Mouse (Mus musculus) CH12.LX (cell line): ENCODE results near the gene Ccdc88c. TPM values are rescaled to one million over a fixed set of nuclear protein-coding genes. Genes with fewer than 3 reads are reported as not detected.

ENCODE experiments used
- DNase-seq: peaks from one replicate; pipeline ENCODE4 v3.0.0-alpha.2; 2013; ENCODE audit errors: extremely low read depth
- H3K27ac ChIP-seq: 2 replicates; pipeline ENCODE4 v1.5.1; 2012; ENCODE audit warnings: low read depth, mild to moderate bottlenecking, control low read depth, moderate library complexity; ENCODE audit not compliant: insufficient read depth
- H3K27me3 ChIP-seq: replicated peaks from 2 replicates; pipeline ENCODE3; 2012; ENCODE audit warnings: inconsistent platforms
- H3K36me3 ChIP-seq, 2 experiments: replicated peaks in 1 of 2; 2 replicates each; pipeline versions ENCODE3 to v1.6.1; 2012; ENCODE audit warnings: inconsistent platforms in 1 of 2, low read length in 1 of 2, mild to moderate bottlenecking in 1 of 2, mixed read lengths in 1 of 2, moderate library complexity in 1 of 2; ENCODE audit not compliant: control insufficient read depth in 1 of 2, insufficient read depth in 1 of 2
- H3K4me1 ChIP-seq, 2 experiments: 2 replicates each; pipeline ENCODE4 v1.6.1; 2012; ENCODE audit warnings: inconsistent platforms in 1 of 2, moderate library complexity in 1 of 2; ENCODE audit not compliant: insufficient read depth in 2 of 2, control insufficient read depth in 1 of 2
- H3K4me2 ChIP-seq: 2 replicates; pipeline ENCODE4 v1.6.1; 2012; ENCODE audit warnings: low read depth, mild to moderate bottlenecking, control low read depth; ENCODE audit not compliant: poor library complexity, insufficient read depth, severe bottlenecking
- H3K4me3 ChIP-seq, 3 experiments: fragments of 150-350 bp in 1 of 3; sonication (generic) in 1 of 3; replicated peaks in 1 of 3; 2 replicates each; pipeline versions ENCODE3 to v1.5.1; 2011 to 2012; ENCODE audit warnings: low read depth in 2 of 3, low read length in 2 of 3, mild to moderate bottlenecking in 2 of 3, moderate library complexity in 2 of 3, control low read depth in 1 of 3, improper control_type of control experiment in 1 of 3, inconsistent platforms in 1 of 3, mixed read lengths in 1 of 3; ENCODE audit not compliant: poor library complexity in 1 of 3
- H3K79me2 ChIP-seq: replicated peaks from 2 replicates; pipeline ENCODE4 v1.6.1; 2012; ENCODE audit warnings: mild to moderate bottlenecking, moderate library complexity; ENCODE audit not compliant: control insufficient read depth, poor library complexity, insufficient read depth, severe bottlenecking; ENCODE audit errors: extremely low read depth
- H3K9ac ChIP-seq: 2 replicates; pipeline ENCODE4 v1.6.1; 2012; ENCODE audit warnings: low read depth, mild to moderate bottlenecking, control low read depth, moderate library complexity; ENCODE audit not compliant: insufficient read depth
- H3K9me3 ChIP-seq: replicated peaks from 2 replicates; pipeline ENCODE3; 2012; ENCODE audit warnings: low read length, inconsistent platforms, mixed read lengths
- CHD2 ChIP-seq: IDR thresholded peaks from 2 replicates; pipeline ENCODE4 v1.6.1; 2011; ENCODE audit warnings: low read length, improper control_type of control experiment
- E2F4 ChIP-seq: IDR thresholded peaks from 2 replicates; pipeline ENCODE4 v1.6.1; 2011; ENCODE audit warnings: low read depth, low read length, improper control_type of control experiment; ENCODE audit not compliant: insufficient replicate concordance
- ELF1 ChIP-seq: IDR thresholded peaks from 2 replicates; pipeline ENCODE4 v1.6.1; 2014; ENCODE audit warnings: low read depth, mild to moderate bottlenecking, inconsistent platforms, low read length, improper control_type of control experiment
- EP300 ChIP-seq: IDR thresholded peaks from 2 replicates; pipeline ENCODE4 v1.6.1; 2011; ENCODE audit warnings: low read length, improper control_type of control experiment
- HCFC1 ChIP-seq: IDR thresholded peaks from 2 replicates; pipeline ENCODE4 v1.6.1; 2012; ENCODE audit warnings: low read depth, mild to moderate bottlenecking, inconsistent platforms, low read length, improper control_type of control experiment
- MAFK ChIP-seq: IDR thresholded peaks from 2 replicates; pipeline ENCODE4 v1.6.1; 2011; ENCODE audit warnings: low read length, improper control_type of control experiment; ENCODE audit not compliant: insufficient replicate concordance
- MYC ChIP-seq: IDR thresholded peaks from 2 replicates; pipeline ENCODE4 v1.6.1; 2011; ENCODE audit warnings: low read depth, mild to moderate bottlenecking, improper control_type of control experiment, low read length
- NELFE ChIP-seq: IDR thresholded peaks from 2 replicates; pipeline ENCODE4 v1.6.1; 2011; ENCODE audit warnings: low read depth, low read length, improper control_type of control experiment
- POLR2AphosphoS2 ChIP-seq: IDR thresholded peaks from 2 replicates; pipeline ENCODE4 v1.6.1; 2011; ENCODE audit warnings: low read depth, low read length, improper control_type of control experiment
- SIN3A ChIP-seq: IDR thresholded peaks from 2 replicates; pipeline ENCODE4 v1.6.1; 2012; ENCODE audit warnings: low read length, improper control_type of control experiment, inconsistent platforms
- ZMIZ1 ChIP-seq: IDR thresholded peaks from 2 replicates; pipeline ENCODE4 v1.6.1; 2012; ENCODE audit warnings: low read depth, mild to moderate bottlenecking, inconsistent platforms, low read length, improper control_type of control experiment
- dilution Hi-C: fragments of 300-500 bp; cut with MboI; formaldehyde crosslinking; loops from 2 replicates; pipeline ENCODE4 v1.14.3; 2020; ENCODE audit warnings: low sequenced_read_pairs; ENCODE audit not compliant: extremely low pct_unique_long_range_greater_than_20kb, extremely low pct_ligation_motif_present
- in situ Hi-C: fragments of 300-500 bp; cut with MboI; formaldehyde crosslinking; loops from 3 replicates; pipeline ENCODE4 v1.14.3; 2019; ENCODE audit warnings: low sequenced_read_pairs, low pct_ligation_motif_present, low pct_unique_long_range_greater_than_20kb, mixed read lengths
- polyA plus RNA-seq: library from polyadenylated mRNA; unstranded; fragments of >175 nt; gene quantifications from 2 replicates; pipeline ENCODE4 v1.2.1, GENCODE M21; 2012; ENCODE audit warnings: low read depth; ENCODE audit not compliant: insufficient read length
- total RNA-seq, 2 experiments: library from RNA; depleted of rRNA; stranded (reverse); fragments of 300-350 nt in 1 of 2; fragments of >200 nt in 1 of 2; gene quantifications; 2 replicates each; pipeline ENCODE4 v1.2.3; 2012 to 2014

The Ccdc88c gene
- total and polyA plus RNA-seq, 3 experiments, result 20.3 to 32.7 (median 24.9) TPM

DNA sequence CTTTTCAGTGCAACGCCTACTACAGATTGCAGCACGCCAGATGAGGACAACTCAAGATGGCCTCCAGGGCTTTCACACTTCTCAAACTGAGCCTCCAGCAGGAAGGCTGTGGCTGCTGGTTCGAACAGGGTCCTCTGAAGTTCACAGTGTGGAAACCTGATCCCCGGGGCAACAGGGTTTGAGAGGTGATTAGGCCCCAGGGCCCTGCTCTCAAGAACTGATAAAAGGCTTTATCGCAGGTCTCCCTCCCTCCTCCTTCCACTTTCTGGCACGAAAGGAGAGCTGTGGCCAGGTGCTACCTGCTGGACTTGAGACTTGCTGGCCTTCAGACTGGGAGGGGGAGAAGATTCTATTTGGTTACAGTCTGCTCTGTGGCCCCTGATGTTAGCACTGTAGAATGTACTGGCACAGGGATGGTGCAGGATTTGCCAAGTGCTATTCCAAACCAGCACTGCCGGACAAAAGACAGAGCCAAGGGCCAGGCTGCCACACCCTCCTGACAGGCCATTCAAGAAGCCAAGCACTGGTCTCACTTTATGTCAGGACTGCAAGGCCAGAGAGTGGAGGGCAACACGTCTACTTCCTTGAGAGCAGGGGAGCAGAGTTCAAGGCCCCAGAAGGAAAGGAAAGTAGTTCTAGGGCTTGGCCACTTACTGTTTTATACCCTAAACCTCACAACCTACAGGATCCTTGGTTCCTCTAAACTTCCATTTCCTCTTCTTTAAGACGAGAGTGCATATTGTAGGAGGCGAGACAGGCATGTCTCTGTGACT is 18.5 kb downstream of the Ccdc88c start:
- peak overlapping the region; percentile 26; the same call in 1 of the 2 replicates for H3K4me2 ChIP-seq
- dilution Hi-C loops (no loop called here), in situ Hi-C loops (no loop called here)
- no peak for DNase-seq
- 0 out of 2 replicates have a peak overlapping the region, but pooled peaks have one; percentile 16 for H3K9ac ChIP-seq
- H3K27ac ChIP-seq, result peak overlapping the region; percentile 67
- peaks cover 66% of the 10 kb centered on the region for H3K79me2 ChIP-seq
- no peaks in the 10 kb centered on the region for H3K9me3 ChIP-seq
- no peak overlapping the region for H3K4me3 ChIP-seq
- peaks cover 0 to 26% of the 10 kb centered on the region in 2 experiments for H3K36me3 ChIP-seq
- H3K4me1 ChIP-seq, result peaks cover 65 to 97% of the 10 kb centered on the region in 2 experiments
- H3K27me3 ChIP-seq, result no peaks in the 10 kb centered on the region
- no peak for TF ChIP-seq HCFC1
- no peak for TF ChIP-seq MAFK
- TF ChIP-seq POLR2AphosphoS2, result no peak
- no peak for TF ChIP-seq CHD2

DNA sequence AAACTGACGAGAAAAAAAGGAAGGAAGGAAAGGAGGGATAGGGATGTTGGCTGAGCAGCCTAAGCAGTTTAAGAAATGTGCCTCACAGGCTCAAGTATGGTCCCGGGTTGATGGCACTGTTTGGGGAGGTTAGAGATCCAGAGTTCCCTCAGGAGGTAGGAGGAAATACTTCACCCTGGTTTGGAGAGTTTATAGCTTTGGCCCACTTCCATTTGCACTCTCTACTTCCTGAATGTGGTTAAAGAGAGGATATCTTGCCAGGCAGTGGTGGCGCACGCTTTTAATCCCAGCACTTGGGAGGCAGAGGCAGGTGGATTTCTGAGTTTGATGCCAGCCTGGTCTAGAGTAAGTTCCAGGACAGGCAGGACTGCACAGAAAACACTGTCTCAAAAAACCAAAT is 19.6 kb downstream of the Ccdc88c start:
- no peak for DNase-seq
- in situ Hi-C loops, result no loop called here
- peaks cover 0 to 24% of the 10 kb centered on the region in 2 experiments for H3K36me3 ChIP-seq

GRCm38 (mm10) chr12:101008648-101009047 is 20.2 kb downstream of the Ccdc88c start:
- H3K27me3 ChIP-seq, result no peaks in the 10 kb centered on the region
- no peak for TF ChIP-seq ELF1
- no peak for TF ChIP-seq ZMIZ1
- TF ChIP-seq NELFE, result no peak
- peak; percentile 82 for TF ChIP-seq MAFK
- TF ChIP-seq SIN3A, result no peak
- TF ChIP-seq, all 38 proteins: peak for 1
- DNase-seq, result no peak
- Histone ChIP-seq H3K27ac (peak overlapping the region; percentile 76; the same call in 1 of the 2 replicates), H3K79me2 (peaks cover 61% of the 10 kb centered on the region), H3K36me3 (peaks cover 0 to 20% of the 10 kb centered on the region in 2 experiments), H3K4me1 (peaks cover 67 to 98% of the 10 kb centered on the region in 2 experiments), H3K9me3 (no peaks in the 10 kb centered on the region), H3K9ac (peak overlapping the region; percentile 12; the same call in 1 of the 2 replicates), H3K4me3 (no peak overlapping the region), H3K4me2 (peak overlapping the region; percentile 18; the same call in 1 of the 2 replicates)
- in situ Hi-C loops, result no loop called here
- dilution Hi-C loops, result no loop called here

More for the DNA sequence above, 19.6 kb downstream of the Ccdc88c start:
- no peak overlapping the region for H3K27ac ChIP-seq
- no peak for TF ChIP-seq POLR2AphosphoS2
- no peak for TF ChIP-seq MYC
- TF ChIP-seq E2F4, result no peak
- no peak for TF ChIP-seq EP300
- TF ChIP-seq, all 38 proteins: peak for 0
- Histone ChIP-seq H3K9ac (no peak overlapping the region), H3K4me2 (no peak overlapping the region), H3K27me3 (no peaks in the 10 kb centered on the region), H3K79me2 (peaks cover 63% of the 10 kb centered on the region), H3K4me1 (peaks cover 68 to 98% of the 10 kb centered on the region in 2 experiments), H3K4me3 (no peak overlapping the region), H3K9me3 (no peaks in the 10 kb centered on the region)
- dilution Hi-C loops, result no loop called here
